Mouse (Mus musculus) adrenal gland, adult 10 weeks (tissue): ENCODE measurements around the gene Setd1a. TPM values are rescaled to one million over a fixed set of nuclear protein-coding genes. Genes with fewer than 3 reads are reported as not detected.

Experiments
- polyA plus RNA-seq: library from polyadenylated mRNA; stranded (reverse); fragments of 350-450 nt; fragmentation: Illumina TruSeq; extraction: RNeasy Lipid Tissue Mini Kit (QIAGEN cat#74804); gene quantifications from one replicate; pipeline ENCODE4 v1.2.3, GENCODE M21; 2014; ENCODE audit warnings: low read depth, low replicate concordance

Gene Setd1a
- 7.7 TPM for polyA plus RNA-seq

GRCm38 (mm10) chr7:127776426-127776825 is at the start of gene Setd1a:
TSS of gene Setd1a (plus strand) at chr7:127776670.

GRCm38 (mm10) chr7:127732066-127732465 is 44.4 kb upstream of the Setd1a start, which contains the start of gene Ctf2:
TSS of gene Ctf2 (minus strand) at chr7:127732166.

GRCm38 (mm10) chr7:127744366-127745045 is 32.0 kb upstream of the Setd1a start, which contains the start of gene Fbxl19:
TSS of gene Fbxl19 (plus strand) at chr7:127744543.

GRCm38 (mm10) chr7:127769651-127770038 is 6.8 kb upstream of the Setd1a start, which contains the start of gene Orai3:
TSS of gene Orai3 (plus strand) at chr7:127769815.

GRCm38 (mm10) chr7:127785308-127785707 is 8.8 kb downstream of the Setd1a start, which contains the start of gene Gm49388:
TSS of gene Gm49388 (plus strand) at chr7:127785608.

GRCm38 (mm10) chr7:127800435-127801009 is 24.1 kb downstream of the Setd1a start, which contains the start of gene Hsd3b7:
TSS of gene Hsd3b7 (plus strand) at chr7:127800604.

GRCm38 (mm10) chr7:127824176-127824871 is 47.9 kb downstream of the Setd1a start, which contains the start of the genes Stx4a and Stx1b:
TSS of gene Stx4a (plus strand) at chr7:127824294.
TSS of gene Stx1b (minus strand) at chr7:127824549.

Other genes starting within 250 kb of the Setd1a start
- gene Tmem265, start 215.3 kb upstream of the Setd1a start, polyA plus RNA-seq = not detected
- 16.0 TPM for gene Phkg2, start 203.3 kb upstream of the Setd1a start, polyA plus RNA-seq
- gene Ccdc189, start 188.1 kb upstream of the Setd1a start, polyA plus RNA-seq = 1.6 TPM
- 1.5 TPM for gene Rnf40, start 187.9 kb upstream of the Setd1a start, polyA plus RNA-seq
- 7.7 TPM for gene Zfp629, start 160.9 kb upstream of the Setd1a start, polyA plus RNA-seq
- gene Bcl7c, start 67.7 kb upstream of the Setd1a start, polyA plus RNA-seq = 5.5 TPM
- 2.6 TPM for gene Ctf1, start 63.9 kb upstream of the Setd1a start, polyA plus RNA-seq
- gene Ctf2, start 44.5 kb upstream of the Setd1a start, polyA plus RNA-seq = not detected
- gene Fbxl19, start 32.1 kb upstream of the Setd1a start, polyA plus RNA-seq = 0.29 TPM
- gene Orai3, start 6.9 kb upstream of the Setd1a start, polyA plus RNA-seq = 5.6 TPM
- gene Gm49388, start 8.9 kb downstream of the Setd1a start, polyA plus RNA-seq = not detected
- gene Hsd3b7, start 23.9 kb downstream of the Setd1a start, polyA plus RNA-seq = 17.3 TPM
- 16.9 TPM for gene Stx4a, start 47.6 kb downstream of the Setd1a start, polyA plus RNA-seq
- gene Stx1b, start 47.9 kb downstream of the Setd1a start, polyA plus RNA-seq = 0.93 TPM
- 7.7 TPM for gene Zfp646, start 99.6 kb downstream of the Setd1a start, polyA plus RNA-seq
- 3.4 TPM for gene Zfp668, start 100.2 kb downstream of the Setd1a start, polyA plus RNA-seq
- gene Prss53, start 114.3 kb downstream of the Setd1a start, polyA plus RNA-seq = not detected
- not detected for gene Gm21974, start 118.8 kb downstream of the Setd1a start, polyA plus RNA-seq
- gene Vkorc1, start 118.9 kb downstream of the Setd1a start, polyA plus RNA-seq = 40.1 TPM
- 4.7 TPM for gene Bckdk, start 127.4 kb downstream of the Setd1a start, polyA plus RNA-seq
- gene Kat8, start 135.8 kb downstream of the Setd1a start, polyA plus RNA-seq = 8.5 TPM
- gene Prss8, start 153.4 kb downstream of the Setd1a start, polyA plus RNA-seq = not detected
- not detected for gene Prss36, start 170.1 kb downstream of the Setd1a start, polyA plus RNA-seq
- 456 TPM for gene Fus, start 190.8 kb downstream of the Setd1a start, polyA plus RNA-seq
- gene Pycard, start 217.2 kb downstream of the Setd1a start, polyA plus RNA-seq = 2.3 TPM
- not detected for gene Trim72, start 227.3 kb downstream of the Setd1a start, polyA plus RNA-seq